Mouse (Mus musculus) hindbrain, embryonic 14.5 days (tissue): Measurements from ENCODE around the gene Ifna4. TPM values are rescaled to one million over a fixed set of nuclear protein-coding genes. Genes with fewer than 3 reads are reported as not detected.
"Not testable (repeated sequence)": the region's sequence is repeated elsewhere in the genome, so short reads cannot be mapped to it uniquely, and the experiment has no call there.

Source experiments
- ATAC-seq: fragments of 200-750 bp; cut with Nextera tagmentation; 2 replicates; pipeline ENCODE4 v1.8.0; 2017; ENCODE audit warnings: moderate number of reproducible peaks, mild to moderate bottlenecking, moderate TSS enrichment, moderate library complexity; ENCODE audit not compliant: low FRiP score
- DNase-seq: peaks from one replicate; pipeline ENCODE4 v3.0.0-alpha.2; 2015; ENCODE audit warnings: low spot score
- H3K27ac ChIP-seq: fragments of 300-500 bp; sonication (generic); 2 replicates; pipeline ENCODE4 v1.5.1; 2014; ENCODE audit warnings: mild to moderate bottlenecking, moderate library complexity
- H3K27me3 ChIP-seq: fragments of 300-500 bp; sonication (generic); 2 replicates; pipeline ENCODE4 v1.6.1; 2014; ENCODE audit warnings: mild to moderate bottlenecking, low read length, mixed read lengths; ENCODE audit not compliant: control insufficient read depth, insufficient read depth
- H3K36me3 ChIP-seq: fragments of 300-500 bp; sonication (generic); replicated peaks from 2 replicates; pipeline ENCODE4 v1.6.1; 2014; ENCODE audit not compliant: control insufficient read depth, insufficient read depth
- H3K4me1 ChIP-seq: fragments of 300-500 bp; sonication (generic); replicated peaks from 2 replicates; pipeline ENCODE4 v1.6.1; 2014; ENCODE audit warnings: antibody characterized with exemption, low read length, mixed read lengths; ENCODE audit not compliant: control insufficient read depth, insufficient read depth
- H3K4me2 ChIP-seq: fragments of 300-500 bp; sonication (generic); replicated peaks from 2 replicates; pipeline ENCODE4 v1.6.1; 2014; ENCODE audit warnings: mild to moderate bottlenecking, moderate library complexity
- H3K4me3 ChIP-seq: fragments of 300-500 bp; sonication (generic); replicated peaks from 2 replicates; pipeline ENCODE4 v1.5.1; 2014; ENCODE audit warnings: mild to moderate bottlenecking, low read length
- H3K9ac ChIP-seq: fragments of 300-500 bp; sonication (generic); 2 replicates; pipeline ENCODE4 v1.6.1; 2014
- H3K9me3 ChIP-seq: fragments of 300-500 bp; sonication (generic); 2 replicates; pipeline ENCODE4 v1.6.1; 2016; ENCODE audit warnings: low read length; ENCODE audit not compliant: control insufficient read depth
- WGBS: fragments of 180-500 bp; shearing (Covaris S2); extraction: QIAGEN DNeasy Blood & Tissue Kit; methylation state at CpG from one replicate; pipeline ENCODE4 v1.1.7; 2014; 5-methylcytosine and 5-hydroxymethylcytosine counted together
- polyA plus RNA-seq: library from polyadenylated mRNA; unstranded; fragments of >200 nt; fragmentation: Nextera tagmentation; extraction: Ambion mirVana; gene quantifications from 2 replicates; pipeline ENCODE4 v1.2.1, GENCODE M21; 2014

Ifna4 gene
- polyA plus RNA-seq, 1 experiment from 2014 or later, result not detected

- no peaks in the 10 kb centered on the region for H3K27me3 ChIP-seq
- no peaks in the 10 kb centered on the region for H3K9me3 ChIP-seq
- WGBS, result 24% methylated on average over 4 of the region's 4 CpGs
- no peak overlapping the region for H3K9ac ChIP-seq
- DNase-seq (peak; percentile 32), ATAC-seq (no peak)
- H3K36me3 ChIP-seq, result no peaks in the 10 kb centered on the region
- no peaks in the 10 kb centered on the region for H3K4me1 ChIP-seq
- no peak overlapping the region for H3K27ac ChIP-seq
- H3K4me2 ChIP-seq, result no peak overlapping the region
- H3K4me3 ChIP-seq, result no peak overlapping the region
These were observed 18.7 kb upstream of the Ifna4 start for GRCm38 (mm10) chr4:88822995-88823394.

- not testable (repeated sequence) for H3K9me3 ChIP-seq, H3K4me2 ChIP-seq, H3K4me3 ChIP-seq, H3K27me3 ChIP-seq, H3K4me1 ChIP-seq, DNase-seq, ATAC-seq, H3K36me3 ChIP-seq, H3K27ac ChIP-seq, H3K9ac ChIP-seq
These were observed 14.5 kb upstream of the Ifna4 start, which contains the start of gene Ifna6 for GRCm38 (mm10) chr4:88827116-88827515. Gene Ifna6, plus strand, starts transcription at chr4:88827416.

- no peaks in the 10 kb centered on the region for H3K4me1 ChIP-seq
- H3K9ac ChIP-seq, result no peak overlapping the region
- no peak for ATAC-seq
- no peak overlapping the region for H3K27ac ChIP-seq
- no peaks in the 10 kb centered on the region for H3K36me3 ChIP-seq
- 34% methylated on average over 4 of the region's 4 CpGs for WGBS
- no peaks in the 10 kb centered on the region for H3K9me3 ChIP-seq
- H3K4me2 ChIP-seq, result no peak overlapping the region
- H3K4me3 ChIP-seq, result no peak overlapping the region
- H3K27me3 ChIP-seq, result no peaks in the 10 kb centered on the region
- DNase-seq, result peak; percentile 59
These were observed 11.1 kb upstream of the Ifna4 start for GRCm38 (mm10) chr4:88830523-88830922.

- H3K27ac ChIP-seq, DNase-seq, H3K36me3 ChIP-seq, ATAC-seq, H3K4me1 ChIP-seq, H3K27me3 ChIP-seq, H3K4me3 ChIP-seq, H3K4me2 ChIP-seq, H3K9me3 ChIP-seq, H3K9ac ChIP-seq: not testable (repeated sequence)
- WGBS, result 73% methylated on average over 1 of the region's 1 CpGs
These were observed 6.4 kb upstream of the Ifna4 start, which contains the start of gene Ifna5 for GRCm38 (mm10) chr4:88835225-88835624. Gene Ifna5, plus strand, starts transcription at chr4:88835525.

GRCm38 (mm10) chr4:88838828-88839227 lies 2.8 kb upstream of the Ifna4 start:
- H3K27me3 ChIP-seq, result no peaks in the 10 kb centered on the region
- H3K4me2 ChIP-seq, result no peak overlapping the region
- ATAC-seq (no peak), DNase-seq (no peak)
- no peak overlapping the region for H3K27ac ChIP-seq
- no peak overlapping the region for H3K9ac ChIP-seq
- H3K36me3 ChIP-seq, result no peaks in the 10 kb centered on the region
- H3K4me1 ChIP-seq, result no peaks in the 10 kb centered on the region
- 47% methylated on average over 3 of the region's 3 CpGs for WGBS
- H3K4me3 ChIP-seq, result no peak overlapping the region
- H3K9me3 ChIP-seq, result no peaks in the 10 kb centered on the region

- H3K4me1 ChIP-seq, result no peaks in the 10 kb centered on the region
- no peak overlapping the region for H3K9ac ChIP-seq
- no peak overlapping the region for H3K4me2 ChIP-seq
- H3K9me3 ChIP-seq, result no peaks in the 10 kb centered on the region
- DNase-seq, result no peak
- H3K27me3 ChIP-seq, result no peaks in the 10 kb centered on the region
- WGBS, result 85% methylated on average over 3 of the region's 3 CpGs
- ATAC-seq, result no peak
- no peak overlapping the region for H3K27ac ChIP-seq
- H3K4me3 ChIP-seq, result no peak overlapping the region
- H3K36me3 ChIP-seq, result no peaks in the 10 kb centered on the region
These were observed 1.6 kb upstream of the Ifna4 start for GRCm38 (mm10) chr4:88840058-88840457.

GRCm38 (mm10) chr4:88845334-88845733 lies 3.7 kb downstream of the Ifna4 start:
- ATAC-seq, result no peak
- WGBS, result 55% methylated on average over 2 of the region's 2 CpGs
- H3K36me3 ChIP-seq, result no peaks in the 10 kb centered on the region

GRCm38 (mm10) chr4:88849698-88850097 lies 8.0 kb downstream of the Ifna4 start, which contains the start of gene Ifna1:
Gene Ifna1, plus strand, starts transcription at chr4:88850087.
- Histone ChIP-seq H3K4me3 (no peak within 1 kb of the TSS), H3K27me3 (no peaks in the 10 kb centered on the region), H3K9ac (no peak within 1 kb of the TSS), H3K36me3 (no peaks in the 10 kb centered on the region), H3K27ac (no peak within 1 kb of the TSS), H3K9me3 (no peaks in the 10 kb centered on the region), H3K4me1 (no peaks in the 10 kb centered on the region), H3K4me2 (no peak within 1 kb of the TSS)
- ATAC-seq (no peak), DNase-seq (no peak)
- 70% methylated on average over 1 of the region's 1 CpGs for WGBS

More at GRCm38 (mm10) chr4:88845334-88845733, 3.7 kb downstream of the Ifna4 start:
- Histone ChIP-seq H3K9ac (no peak overlapping the region), H3K27me3 (no peaks in the 10 kb centered on the region), H3K4me2 (no peak overlapping the region), H3K9me3 (no peaks in the 10 kb centered on the region), H3K4me1 (no peaks in the 10 kb centered on the region), H3K27ac (no peak overlapping the region), H3K4me3 (no peak overlapping the region)
- no peak for DNase-seq

- 23% methylated on average over 4 of the region's 4 CpGs for whole genome bisulfite sequencing
- no peak overlapping the region for H3K4me2 ChIP-seq
- no peaks in the 10 kb centered on the region for H3K4me1 ChIP-seq
- H3K27me3 ChIP-seq, result no peaks in the 10 kb centered on the region
- ATAC-seq, result no peak
- no peak overlapping the region for H3K4me3 ChIP-seq
- H3K36me3 ChIP-seq, result no peaks in the 10 kb centered on the region
- no peak for DNase-seq
- H3K9me3 ChIP-seq, result no peaks in the 10 kb centered on the region
- no peak overlapping the region for H3K27ac ChIP-seq
- no peak overlapping the region for H3K9ac ChIP-seq
These were observed 9.5 kb downstream of the Ifna4 start for GRCm38 (mm10) chr4:88851026-88851763.
